Comparison of ENCODE assay signal across 21 mouse cellular contexts in genomic region chr6:34286841-34287240, GRCm38 (mm10).
"Had no signal": no experiment of that assay in that cellular context is flagged by ENCODE, and none has a peak within 500 bp of the region (broad histone marks: within the 10 kb centered on the region; RNA-seq: fewer than 3 reads in every experiment).

No protein-coding gene starts in this region.

- DNase-seq: liver, postnatal 0 days; lung, adult 2 months; lung, postnatal 14 days; lung, postnatal 36 days; retina, postnatal 1 day; right cerebral cortex, adult 18-20 months; right cerebral cortex, postnatal 25 days; right cerebral cortex, postnatal 4 days; spleen, adult 18-20 months; thymus, adult 18-20 months; thymus, postnatal 14 days; thymus, postnatal 36 days had no signal

- H3K4me2 ChIP-seq: lung, embryonic 15.5 days; midbrain, embryonic 11.5 days; midbrain, embryonic 13.5 days; midbrain, embryonic 15.5 days; neural tube, embryonic 13.5 days; neural tube, embryonic 15.5 days had no signal

- H3K27ac ChIP-seq: lung, embryonic 15.5 days; macrophage; midbrain, embryonic 13.5 days; midbrain, embryonic 15.5 days; neural tube, embryonic 13.5 days; neural tube, embryonic 15.5 days had no signal

- H3K4me3 ChIP-seq: lung, embryonic 15.5 days; megakaryocyte, embryonic 14.5 days; midbrain, embryonic 13.5 days; midbrain, embryonic 15.5 days; neural tube, embryonic 13.5 days; neural tube, embryonic 15.5 days had no signal

- H3K36me3 ChIP-seq: lung, embryonic 15.5 days; midbrain, embryonic 13.5 days; midbrain, embryonic 15.5 days; neural tube, embryonic 13.5 days; neural tube, embryonic 15.5 days had no signal

- ATAC-seq: liver, postnatal 0 days; lung, postnatal 0 days; midbrain, embryonic 13.5 days; midbrain, embryonic 15.5 days had no signal

- H3K27me3 ChIP-seq: lung, embryonic 15.5 days; midbrain, embryonic 13.5 days; midbrain, embryonic 15.5 days; neural tube, embryonic 13.5 days; neural tube, embryonic 15.5 days had no signal

- H3K4me1 ChIP-seq: lung, embryonic 15.5 days; megakaryocyte, embryonic 14.5 days; midbrain, embryonic 13.5 days; midbrain, embryonic 15.5 days had no signal

- H3K9me3 ChIP-seq: lung, embryonic 15.5 days; megakaryocyte, embryonic 14.5 days; midbrain, embryonic 13.5 days; midbrain, embryonic 15.5 days; neural tube, embryonic 13.5 days; neural tube, embryonic 15.5 days had no signal

- H3K9ac ChIP-seq: liver, postnatal 0 days; lung, embryonic 15.5 days; midbrain, embryonic 13.5 days; midbrain, embryonic 15.5 days; neural tube, embryonic 13.5 days; neural tube, embryonic 15.5 days had no signal
